In genomic region chr1:128594353-128595104, GRCm38 (mm10) we compare ENCODE assay signal across 17 mouse cellular contexts. TPM values are rescaled to one million over a fixed set of nuclear protein-coding genes. Genes with fewer than 3 reads are reported as not detected.
A peak's percentile ranks its signal among the peaks of the same experiment; 100 is the strongest.
DNase-seq lines count a peak whose midpoint lies in the region; ATAC-seq lines count a peak whose summit lies in the region.
"Had no signal": no experiment of that assay in that cellular context is flagged by ENCODE, and none has a peak within 500 bp of the region (broad histone marks: within the 10 kb centered on the region; RNA-seq: fewer than 3 reads in every experiment).

No protein-coding gene starts in this region.

- intact Hi-C loops in gastrocnemius, postnatal 14 days (cut with DNase I; ENCODE audit: low total_unique reads) = loop anchor here (5.0 kb wide), 1 partner anchor 228 kb away; no protein-coding TSS in a partner anchor

- H3K27me3 ChIP-seq in lung, embryonic 15.5 days = no peaks in the 10 kb centered on the region
- peaks cover 47% of the 10 kb centered on the region for H3K27me3 ChIP-seq in embryonic facial prominence, embryonic 13.5 days
- no peaks in the 10 kb centered on the region for H3K27me3 ChIP-seq in hindbrain, embryonic 11.5 days (ENCODE audit: control insufficient read depth, insufficient read depth, low read length)
- H3K27me3 ChIP-seq in midbrain, embryonic 12.5 days = no peaks in the 10 kb centered on the region

- H3K4me2 ChIP-seq in lung, embryonic 15.5 days = peak overlapping the region; percentile 27; the same call in 1 of the 2 replicates
- H3K4me2 ChIP-seq in embryonic facial prominence, embryonic 13.5 days = 0 out of 2 replicates have a peak overlapping the region, but pooled peaks have one; percentile 5
- H3K4me2 ChIP-seq in hindbrain, embryonic 11.5 days (replicated peaks; ENCODE audit: low read depth, low read length) = no peak overlapping the region
- peak overlapping the region; percentile 74 for H3K4me2 ChIP-seq in midbrain, embryonic 12.5 days (replicated peaks)
- H3K4me2 ChIP-seq: embryonic facial prominence, embryonic 15.5 days had no signal

- H3K4me1 ChIP-seq in lung, embryonic 15.5 days = peaks cover 43% of the 10 kb centered on the region
- H3K4me1 ChIP-seq in embryonic facial prominence, embryonic 13.5 days = peaks cover 47% of the 10 kb centered on the region
- peaks cover 12% of the 10 kb centered on the region; the same call in 1 of the 2 replicates for H3K4me1 ChIP-seq in hindbrain, embryonic 11.5 days (replicated peaks; ENCODE audit: control insufficient read depth, insufficient read depth, low read length)
- peaks cover 51% of the 10 kb centered on the region for H3K4me1 ChIP-seq in midbrain, embryonic 12.5 days

- no peak for ATAC-seq in lung, embryonic 15.5 days (ENCODE audit: borderline replicate concordance, extremely low read depth, low FRiP score, low TSS enrichment)
- ATAC-seq in embryonic facial prominence, embryonic 13.5 days (ENCODE audit: insufficient number of reproducible peaks, insufficient read depth, low FRiP score, low TSS enrichment, low read depth) = no peak
- no peak for ATAC-seq in hindbrain, embryonic 11.5 days (ENCODE audit: low FRiP score)
- no peak for ATAC-seq in midbrain, embryonic 12.5 days (ENCODE audit: low FRiP score, low read depth)
- no peak for ATAC-seq in megakaryocyte, adult 5-6 weeks (ENCODE audit: poor library complexity, severe bottlenecking)
- ATAC-seq: intestine, postnatal 0 days had no signal

- DNase-seq in lung, postnatal 25 days (ENCODE audit: low spot score) = no peak
- peak; percentile 34 for DNase-seq in hindbrain, embryonic 11.5 days (ENCODE audit: low spot score)
- DNase-seq in gastrocnemius, postnatal 14 days = no peak
- DNase-seq in right cerebral cortex, postnatal 4 days = no peak
- DNase-seq: adrenal gland, postnatal 14 days; cerebellum, postnatal 25 days; heart, postnatal 10 days; kidney, postnatal 4 days had no signal

- H3K36me3 ChIP-seq in lung, embryonic 15.5 days = 0 out of 2 replicates have a peak, but pooled peaks cover under 1% of the 10 kb centered on the region
- no peaks in the 10 kb centered on the region for H3K36me3 ChIP-seq in embryonic facial prominence, embryonic 13.5 days
- H3K36me3 ChIP-seq in hindbrain, embryonic 11.5 days (ENCODE audit: control insufficient read depth, insufficient read depth, low read length) = no peaks in the 10 kb centered on the region
- H3K36me3 ChIP-seq in midbrain, embryonic 12.5 days = no peaks in the 10 kb centered on the region
- H3K36me3 ChIP-seq: embryonic facial prominence, embryonic 15.5 days; neural tube, embryonic 13.5 days had no signal

- no peaks in the 10 kb centered on the region for H3K9me3 ChIP-seq in lung, embryonic 15.5 days
- H3K9me3 ChIP-seq in embryonic facial prominence, embryonic 13.5 days = no peaks in the 10 kb centered on the region
- no peaks in the 10 kb centered on the region for H3K9me3 ChIP-seq in hindbrain, embryonic 11.5 days (ENCODE audit: control insufficient read depth, low read length)
- no peaks in the 10 kb centered on the region for H3K9me3 ChIP-seq in midbrain, embryonic 12.5 days
- H3K9me3 ChIP-seq: embryonic facial prominence, embryonic 15.5 days; megakaryocyte, embryonic 14.5 days; neural tube, embryonic 13.5 days had no signal

- no peak overlapping the region for H3K4me3 ChIP-seq in lung, embryonic 15.5 days
- no peak overlapping the region for H3K4me3 ChIP-seq in embryonic facial prominence, embryonic 13.5 days
- H3K4me3 ChIP-seq in hindbrain, embryonic 11.5 days (ENCODE audit: low read depth, low read length) = no peak overlapping the region
- H3K4me3 ChIP-seq in midbrain, embryonic 12.5 days = no peak overlapping the region
- H3K4me3 ChIP-seq: embryonic facial prominence, embryonic 15.5 days; megakaryocyte, embryonic 14.5 days; neural tube, embryonic 13.5 days had no signal

- H3K27ac ChIP-seq in lung, embryonic 15.5 days = peak overlapping the region; percentile 56; the same call in 1 of the 2 replicates
- no peak overlapping the region for H3K27ac ChIP-seq in embryonic facial prominence, embryonic 13.5 days
- H3K27ac ChIP-seq in hindbrain, embryonic 11.5 days (ENCODE audit: low read depth, low read length) = no peak overlapping the region
- peak overlapping the region; percentile 88 for H3K27ac ChIP-seq in midbrain, embryonic 12.5 days (replicated peaks)
- H3K27ac ChIP-seq: embryonic facial prominence, embryonic 15.5 days; liver, embryonic 14.5 days; neural tube, embryonic 13.5 days had no signal

- H3K9ac ChIP-seq in lung, embryonic 15.5 days = no peak overlapping the region
- no peak overlapping the region for H3K9ac ChIP-seq in embryonic facial prominence, embryonic 13.5 days
- no peak overlapping the region for H3K9ac ChIP-seq in hindbrain, embryonic 11.5 days (ENCODE audit: low read depth, low read length)
- no peak overlapping the region for H3K9ac ChIP-seq in midbrain, embryonic 12.5 days (replicated peaks)
- H3K9ac ChIP-seq: embryonic facial prominence, embryonic 15.5 days; liver, embryonic 14.5 days had no signal

- 13% methylated on average over 12 of the region's 12 CpGs for WGBS in lung, embryonic 15.5 days
- 30% methylated on average over 12 of the region's 12 CpGs for WGBS in embryonic facial prominence, embryonic 13.5 days
- 36% methylated on average over 12 of the region's 12 CpGs for WGBS in hindbrain, embryonic 11.5 days
- 17% methylated on average over 12 of the region's 12 CpGs for WGBS in midbrain, embryonic 12.5 days

RNA-seq across cellular contexts. Expression of gene Cxcr4, which starts 2.4 kb away (rescaled TPM):
- 8.1 and 9.3 TPM in 2 replicates for polyA plus RNA-seq in lung, embryonic 15.5 days (2015; fragmentation: Nextera tagmentation; extraction: Ambion mirVana)
- polyA plus RNA-seq in embryonic facial prominence, embryonic 13.5 days (2015; fragmentation: Nextera tagmentation; extraction: Ambion mirVana) = 4.2 and 5.6 TPM in 2 replicates
- 23.3 and 26.4 TPM in 2 replicates for polyA plus RNA-seq in hindbrain, embryonic 11.5 days (2014; fragmentation: Nextera tagmentation; extraction: Ambion mirVana)
- 18.9 and 19.4 TPM in 2 replicates for polyA plus RNA-seq in midbrain, embryonic 12.5 days (2016; fragmentation: Nextera tagmentation; extraction: Ambion mirVana)
- 507 and 516 TPM in 2 replicates for total RNA-seq in megakaryocyte, adult 5-6 weeks (2015)
- total RNA-seq in megakaryocyte, adult 5-6 weeks (2017) = 307 and 321 TPM in 2 replicates
- total RNA-seq in gastrocnemius, postnatal 14 days (2021) = 10 to 100 TPM; 15.7 to 17.1 TPM

Comparison
In these comparisons a context has a peak if more than half of its experiments do, and no peak if none do; other contexts are left out.
1. H3K27ac ChIP-seq: peak in lung, embryonic 15.5 days (single experiment) and midbrain, embryonic 12.5 days (single experiment); none in embryonic facial prominence, embryonic 13.5 days (single experiment) and hindbrain, embryonic 11.5 days (single experiment).